Mouse (Mus musculus): ENCODE data around the gene Gm42417. TPM values are rescaled to one million over a fixed set of nuclear protein-coding genes. Genes with fewer than 3 reads are reported as not detected.

The Gm42417 gene
- polyA plus RNA-seq, 1 experiment = not detected

- DNase-seq = no peak
- TF ChIP-seq CTCF (IDR thresholded peaks at IDR 0.05; ENCODE audit: insufficient read depth, low read length) = no peak
- TF ChIP-seq POLR2A (IDR thresholded peaks at IDR 0.05; ENCODE audit: borderline replicate concordance, extremely low read depth, low read depth, low read length) = no peak
- WGBS = 54% methylated on average over 21 of the region's 21 CpGs
- H3K4me3 ChIP-seq (replicated peaks; ENCODE audit: extremely low read depth, low read depth, low read length) = no peak overlapping the region
- H3K4me1 ChIP-seq (ENCODE audit: control insufficient read depth, insufficient read depth, low read length) = peaks cover 19% of the 10 kb centered on the region
These were observed 28.8 kb upstream of the Gm42417 start for GRCm38 (mm10) chr1:36567818-36568603.

GRCm38 (mm10) chr1:36566425-36566824 is 27.2 kb upstream of the Gm42417 start:
- WGBS = 49% methylated on average over 2 of the region's 2 CpGs
- DNase-seq = no peak
- TF ChIP-seq POLR2A (IDR thresholded peaks at IDR 0.05; ENCODE audit: borderline replicate concordance, extremely low read depth, low read depth, low read length) (no peak), CTCF (IDR thresholded peaks at IDR 0.05; ENCODE audit: insufficient read depth, low read length) (no peak)
- no peak overlapping the region for H3K4me3 ChIP-seq (replicated peaks; ENCODE audit: extremely low read depth, low read depth, low read length)
- H3K4me1 ChIP-seq (ENCODE audit: control insufficient read depth, insufficient read depth, low read length) = peaks cover 16% of the 10 kb centered on the region

GRCm38 (mm10) chr1:36564101-36564500 is 24.9 kb upstream of the Gm42417 start:
- DNase-seq = no peak

GRCm38 (mm10) chr1:36563632-36564031 is 24.4 kb upstream of the Gm42417 start:
- no peak for DNase-seq
- no peak for TF ChIP-seq CTCF (IDR thresholded peaks at IDR 0.05; ENCODE audit: insufficient read depth, low read length)
- no peak for TF ChIP-seq POLR2A (IDR thresholded peaks at IDR 0.05; ENCODE audit: borderline replicate concordance, extremely low read depth, low read depth, low read length)
- 60% methylated on average over 4 of the region's 4 CpGs for WGBS
- Histone ChIP-seq H3K4me1 (ENCODE audit: control insufficient read depth, insufficient read depth, low read length) (peaks cover 10% of the 10 kb centered on the region), H3K4me3 (replicated peaks; ENCODE audit: extremely low read depth, low read depth, low read length) (no peak overlapping the region)

More at GRCm38 (mm10) chr1:36564101-36564500, 24.9 kb upstream of the Gm42417 start:
- H3K4me1 ChIP-seq (ENCODE audit: control insufficient read depth, insufficient read depth, low read length) = peaks cover 7% of the 10 kb centered on the region
- H3K4me3 ChIP-seq (replicated peaks; ENCODE audit: extremely low read depth, low read depth, low read length) = no peak overlapping the region
- TF ChIP-seq CTCF (IDR thresholded peaks at IDR 0.05; ENCODE audit: insufficient read depth, low read length) = no peak
- TF ChIP-seq POLR2A (IDR thresholded peaks at IDR 0.05; ENCODE audit: borderline replicate concordance, extremely low read depth, low read depth, low read length) = no peak
- WGBS = 62% methylated on average over 6 of the region's 6 CpGs

GRCm38 (mm10) chr1:36563197-36563596 is 24.0 kb upstream of the Gm42417 start:
- no peak for DNase-seq
- no peak overlapping the region for H3K4me3 ChIP-seq (replicated peaks; ENCODE audit: extremely low read depth, low read depth, low read length)
- 70% methylated on average over 2 of the region's 2 CpGs for WGBS
- H3K4me1 ChIP-seq (ENCODE audit: control insufficient read depth, insufficient read depth, low read length) = peaks cover 13% of the 10 kb centered on the region
- TF ChIP-seq POLR2A (IDR thresholded peaks at IDR 0.05; ENCODE audit: borderline replicate concordance, extremely low read depth, low read depth, low read length) = no peak
- TF ChIP-seq CTCF (IDR thresholded peaks at IDR 0.05; ENCODE audit: insufficient read depth, low read length) = no peak

- Histone ChIP-seq H3K4me1 (ENCODE audit: control insufficient read depth, insufficient read depth, low read length) (peaks cover 13% of the 10 kb centered on the region), H3K4me3 (replicated peaks; ENCODE audit: extremely low read depth, low read depth, low read length) (no peak overlapping the region)
- no peak for DNase-seq
- 74% methylated on average over 4 of the region's 4 CpGs for WGBS
- TF ChIP-seq CTCF (IDR thresholded peaks at IDR 0.05; ENCODE audit: insufficient read depth, low read length) (no peak), POLR2A (IDR thresholded peaks at IDR 0.05; ENCODE audit: borderline replicate concordance, extremely low read depth, low read depth, low read length) (no peak)
These were observed 23.2 kb upstream of the Gm42417 start for GRCm38 (mm10) chr1:36562388-36562787.

GRCm38 (mm10) chr1:36560903-36561302 is 21.7 kb upstream of the Gm42417 start:
- no peak for TF ChIP-seq CTCF (IDR thresholded peaks at IDR 0.05; ENCODE audit: insufficient read depth, low read length)
- no peak for TF ChIP-seq POLR2A (IDR thresholded peaks at IDR 0.05; ENCODE audit: borderline replicate concordance, extremely low read depth, low read depth, low read length)
- no peak for DNase-seq
- 47% methylated on average over 6 of the region's 6 CpGs for WGBS
- Histone ChIP-seq H3K4me1 (ENCODE audit: control insufficient read depth, insufficient read depth, low read length) (peaks cover 15% of the 10 kb centered on the region), H3K4me3 (replicated peaks; ENCODE audit: extremely low read depth, low read depth, low read length) (no peak overlapping the region)

GRCm38 (mm10) chr1:36559888-36560287 is 20.7 kb upstream of the Gm42417 start:
- Histone ChIP-seq H3K4me3 (replicated peaks; ENCODE audit: extremely low read depth, low read depth, low read length) (no peak overlapping the region), H3K4me1 (ENCODE audit: control insufficient read depth, insufficient read depth, low read length) (peaks cover 25% of the 10 kb centered on the region)
- 58% methylated on average over 5 of the region's 5 CpGs for WGBS
- no peak for TF ChIP-seq POLR2A (IDR thresholded peaks at IDR 0.05; ENCODE audit: borderline replicate concordance, extremely low read depth, low read depth, low read length)
- no peak for TF ChIP-seq CTCF (IDR thresholded peaks at IDR 0.05; ENCODE audit: insufficient read depth, low read length)
- DNase-seq = no peak

GRCm38 (mm10) chr1:36559256-36559655 is 20.0 kb upstream of the Gm42417 start:
- Histone ChIP-seq H3K4me3 (replicated peaks; ENCODE audit: extremely low read depth, low read depth, low read length) (no peak overlapping the region), H3K4me1 (ENCODE audit: control insufficient read depth, insufficient read depth, low read length) (peaks cover 28% of the 10 kb centered on the region)
- TF ChIP-seq CTCF (IDR thresholded peaks at IDR 0.05; ENCODE audit: insufficient read depth, low read length) (no peak), POLR2A (IDR thresholded peaks at IDR 0.05; ENCODE audit: borderline replicate concordance, extremely low read depth, low read depth, low read length) (no peak)
- 29% methylated on average over 4 of the region's 4 CpGs for WGBS
- DNase-seq = no peak
